ENCODE assay signal across 9 mouse cellular contexts in the genomic region with DNA sequence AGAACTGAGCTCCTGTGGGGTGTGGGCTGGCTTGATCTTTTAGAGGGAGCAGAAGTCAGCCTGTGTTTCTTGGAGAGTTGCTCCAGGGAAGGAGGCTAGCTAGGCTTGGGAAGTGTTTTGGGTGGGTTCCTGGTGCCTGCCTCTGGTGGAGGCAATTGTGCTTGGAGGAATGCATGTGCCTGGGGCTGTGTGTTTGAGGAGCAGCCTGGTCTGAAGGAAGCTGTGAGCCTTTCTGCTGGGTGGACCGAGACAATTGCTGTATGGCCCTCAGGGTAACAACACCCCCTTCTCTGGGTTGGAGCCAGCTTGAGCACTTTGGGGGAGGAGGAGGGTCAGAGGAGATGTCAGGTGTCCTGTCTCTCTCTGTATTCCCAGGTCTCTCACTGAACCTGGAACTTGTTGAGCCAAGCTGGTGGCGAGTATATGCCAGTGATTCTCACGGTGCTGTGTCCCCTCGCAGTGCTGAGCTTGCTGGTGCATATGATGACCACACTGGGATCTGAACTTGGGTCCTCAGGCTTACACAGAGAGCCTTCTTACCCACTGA. TPM values are rescaled to one million over a fixed set of nuclear protein-coding genes. Genes with fewer than 3 reads are reported as not detected.
A peak's percentile ranks its signal among the peaks of the same experiment; 100 is the strongest.
DNase-seq lines count a peak whose midpoint lies in the region; ATAC-seq and TF ChIP-seq lines count a peak whose summit lies in the region.
"Had no signal": no experiment of that assay in that cellular context is flagged by ENCODE, and none has a peak within 500 bp of the region (broad histone marks: within the 10 kb centered on the region; RNA-seq: fewer than 3 reads in every experiment).

No protein-coding gene starts in this region.

- H3K27ac ChIP-seq in liver, adult 2 months (replicated peaks; ENCODE audit: insufficient read depth, low read depth, low read length), result no peak overlapping the region
- H3K27ac ChIP-seq in forebrain, embryonic 11.5 days (ENCODE audit: low read depth, low read length), result no peak overlapping the region
- no peak overlapping the region for H3K27ac ChIP-seq in limb, embryonic 11.5 days (replicated peaks; ENCODE audit: low read depth, low read length)
- no peak overlapping the region for H3K27ac ChIP-seq in neural tube, embryonic 14.5 days (ENCODE audit: low read depth, low read length)

- no peaks in the 10 kb centered on the region for H3K36me3 ChIP-seq in liver, adult 2 months (ENCODE audit: control insufficient read depth, insufficient read depth, low read length)
- H3K36me3 ChIP-seq in forebrain, embryonic 11.5 days (ENCODE audit: control insufficient read depth, insufficient read depth, low read length), result no peaks in the 10 kb centered on the region
- no peaks in the 10 kb centered on the region for H3K36me3 ChIP-seq in limb, embryonic 11.5 days (ENCODE audit: control insufficient read depth, insufficient read depth, low read length)
- H3K36me3 ChIP-seq in neural tube, embryonic 14.5 days (ENCODE audit: control insufficient read depth, insufficient read depth, low read length), result no peaks in the 10 kb centered on the region

- peak overlapping the region; percentile 69 for H3K4me3 ChIP-seq in liver, adult 2 months (ENCODE audit: insufficient read depth, low read depth, low read length)
- H3K4me3 ChIP-seq in forebrain, embryonic 11.5 days (ENCODE audit: low read depth, low read length), result peak overlapping the region; percentile 45; the same call in 1 of the 2 replicates
- peak overlapping the region; percentile 50 for H3K4me3 ChIP-seq in limb, embryonic 11.5 days (ENCODE audit: low read depth, low read length)
- H3K4me3 ChIP-seq in neural tube, embryonic 14.5 days (ENCODE audit: low read depth, low read length), result peak overlapping the region; percentile 60; the same call in 1 of the 2 replicates

- peaks cover 5% of the 10 kb centered on the region for H3K4me1 ChIP-seq in liver, adult 2 months (ENCODE audit: control insufficient read depth, insufficient read depth, low read length)
- peaks cover 4% of the 10 kb centered on the region for H3K4me1 ChIP-seq in forebrain, embryonic 11.5 days (replicated peaks; ENCODE audit: control insufficient read depth, insufficient read depth, low read length)
- peaks cover 29% of the 10 kb centered on the region for H3K4me1 ChIP-seq in limb, embryonic 11.5 days (ENCODE audit: control insufficient read depth, insufficient read depth, low read length)
- H3K4me1 ChIP-seq in neural tube, embryonic 14.5 days (ENCODE audit: control insufficient read depth, insufficient read depth, low read length), result peaks cover 8% of the 10 kb centered on the region; the same call in 1 of the 2 replicates

- ATAC-seq in forebrain, embryonic 11.5 days (replicated peaks; ENCODE audit: low FRiP score), result no peak
- no peak for ATAC-seq in limb, embryonic 11.5 days (ENCODE audit: insufficient number of reproducible peaks, low FRiP score, low TSS enrichment, low read depth)
- no peak for ATAC-seq in neural tube, embryonic 14.5 days (ENCODE audit: low read depth)

- no peaks in the 10 kb centered on the region for H3K27me3 ChIP-seq in liver, adult 2 months (ENCODE audit: control insufficient read depth, insufficient read depth, low read length)
- no peaks in the 10 kb centered on the region; the same call in 1 of the 2 replicates for H3K27me3 ChIP-seq in forebrain, embryonic 11.5 days (ENCODE audit: control insufficient read depth, insufficient read depth, low read length)
- no peaks in the 10 kb centered on the region for H3K27me3 ChIP-seq in limb, embryonic 11.5 days (ENCODE audit: control insufficient read depth, insufficient read depth, low read length)
- H3K27me3 ChIP-seq in neural tube, embryonic 14.5 days (ENCODE audit: control insufficient read depth, insufficient read depth, low read length), result no peaks in the 10 kb centered on the region

- peak overlapping the region; percentile 81 for H3K9ac ChIP-seq in liver, adult 2 months (ENCODE audit: low read depth, low read length)
- no peak overlapping the region for H3K9ac ChIP-seq in forebrain, embryonic 11.5 days (ENCODE audit: low read length)
- H3K9ac ChIP-seq in limb, embryonic 11.5 days (ENCODE audit: low read length), result peak overlapping the region; percentile 43; the same call in 1 of the 2 replicates
- 0 out of 2 replicates have a peak overlapping the region, but pooled peaks have one; percentile 16 for H3K9ac ChIP-seq in neural tube, embryonic 14.5 days (replicated peaks; ENCODE audit: low read depth, low read length)

- DNase-seq in liver, adult 2 months (ENCODE audit: extremely low read depth, low read depth, low spot score), result no peak
- DNase-seq in liver, result no peak
- DNase-seq in forebrain, embryonic 11.5 days (ENCODE audit: low spot score), result no peak
- no peak for DNase-seq in limb, embryonic 11.5 days (ENCODE audit: low spot score)
- DNase-seq in ovary, postnatal 14 days (ENCODE audit: low spot score), result no peak
- DNase-seq in adrenal gland, postnatal 36 days, result no peak
- no peak for DNase-seq in thymus, postnatal 0 days (ENCODE audit: low spot score)
- DNase-seq: layer of hippocampus, adult 9-11 months had no signal

- 84% methylated on average over 4 of the region's 4 CpGs for whole genome bisulfite sequencing in liver, adult 2 months
- 70% methylated on average over 4 of the region's 4 CpGs for WGBS in forebrain, embryonic 11.5 days
- 62% methylated on average over 4 of the region's 4 CpGs for WGBS in limb, embryonic 11.5 days
- WGBS in neural tube, embryonic 14.5 days, result 68% methylated on average over 4 of the region's 4 CpGs

- TF ChIP-seq CTCF in liver, adult 2 months (IDR thresholded peaks at IDR 0.05; ENCODE audit: low read depth, low read length), result no peak

- H3K9me3 ChIP-seq in forebrain, embryonic 11.5 days (ENCODE audit: control insufficient read depth, low read length), result no peaks in the 10 kb centered on the region
- H3K9me3 ChIP-seq in limb, embryonic 11.5 days (ENCODE audit: control insufficient read depth, low read length), result no peaks in the 10 kb centered on the region
- no peaks in the 10 kb centered on the region for H3K9me3 ChIP-seq in neural tube, embryonic 14.5 days (ENCODE audit: control insufficient read depth, low read length)

- no peaks in the 10 kb centered on the region for H3K79me2 ChIP-seq in liver, adult 2 months (ENCODE audit: control insufficient read depth, insufficient read depth, low read length)

- peak overlapping the region; percentile 76 for H3K4me2 ChIP-seq in forebrain, embryonic 11.5 days (ENCODE audit: low read depth, low read length, severe bottlenecking)
- H3K4me2 ChIP-seq in limb, embryonic 11.5 days (ENCODE audit: low read depth, severe bottlenecking), result peak overlapping the region; percentile 94
- H3K4me2 ChIP-seq in neural tube, embryonic 14.5 days (ENCODE audit: low read depth, low read length), result peak overlapping the region; percentile 91

- no peak for TF ChIP-seq POLR2A in liver, adult 2 months (IDR thresholded peaks at IDR 0.05; ENCODE audit: extremely low read depth, insufficient read depth, low read length)

RNA-seq across cellular contexts. Expression of gene Rab3il1, which starts 17.8 kb away (rescaled TPM):
- total RNA-seq in liver, adult 2 months (2014; rRNA removed), result 3.1 and 4.0 TPM in 2 replicates
- 3.1 and 3.8 TPM in 2 replicates for polyA plus RNA-seq in liver, adult 2 months (2012; rRNA removed)
- 34.5 and 35.1 TPM in 2 replicates for polyA plus RNA-seq in forebrain, embryonic 11.5 days (2014; fragmentation: Nextera tagmentation; extraction: Ambion mirVana)
- 39.8 and 44.5 TPM in 2 replicates for polyA plus RNA-seq in limb, embryonic 11.5 days (2014; fragmentation: Nextera tagmentation; extraction: Ambion mirVana)
- 13.6 and 23.2 TPM in 2 replicates for polyA plus RNA-seq in neural tube, embryonic 14.5 days (2014; fragmentation: Nextera tagmentation; extraction: Ambion mirVana)
- total RNA-seq in adrenal gland, postnatal 36 days (2021), result 1 to 10 TPM; 5.6 to 6.6 TPM
- polyA plus RNA-seq in thymus, postnatal 0 days (2015; fragmentation: Nextera tagmentation; extraction: Ambion mirVana), result 12.6 and 13.3 TPM in 2 replicates

RNA-seq across cellular contexts. Expression of gene Best1, which starts 17.9 kb away (rescaled TPM):
- total RNA-seq in liver, adult 2 months (2014; rRNA removed), result not detected in 2 replicates
- 0.05 TPM in 1 of 2 replicates, not detected in the other for polyA plus RNA-seq in liver, adult 2 months (2012; rRNA removed)
- 0.92 and 1.5 TPM in 2 replicates for polyA plus RNA-seq in forebrain, embryonic 11.5 days (2014; fragmentation: Nextera tagmentation; extraction: Ambion mirVana)
- polyA plus RNA-seq in limb, embryonic 11.5 days (2014; fragmentation: Nextera tagmentation; extraction: Ambion mirVana), result 1.9 and 2.4 TPM in 2 replicates
- 1.5 and 2.3 TPM in 2 replicates for polyA plus RNA-seq in neural tube, embryonic 14.5 days (2014; fragmentation: Nextera tagmentation; extraction: Ambion mirVana)
- total RNA-seq in adrenal gland, postnatal 36 days (2021), result under 1 TPM; 0.16 to 0.36 TPM
- 0.39 and 0.54 TPM in 2 replicates for polyA plus RNA-seq in thymus, postnatal 0 days (2015; fragmentation: Nextera tagmentation; extraction: Ambion mirVana)

RNA-seq across cellular contexts. Expression of gene Fads3, which starts 22.1 kb away (rescaled TPM):
- total RNA-seq in liver, adult 2 months (2014; rRNA removed), result 1.4 and 2.8 TPM in 2 replicates
- 4.8 TPM in 2 replicates for polyA plus RNA-seq in liver, adult 2 months (2012; rRNA removed)
- polyA plus RNA-seq in forebrain, embryonic 11.5 days (2014; fragmentation: Nextera tagmentation; extraction: Ambion mirVana), result 5.9 and 6.1 TPM in 2 replicates
- 2.3 and 3.3 TPM in 2 replicates for polyA plus RNA-seq in limb, embryonic 11.5 days (2014; fragmentation: Nextera tagmentation; extraction: Ambion mirVana)
- 19.3 and 19.5 TPM in 2 replicates for polyA plus RNA-seq in neural tube, embryonic 14.5 days (2014; fragmentation: Nextera tagmentation; extraction: Ambion mirVana)
- total RNA-seq in adrenal gland, postnatal 36 days (2021), result 10 to 100 TPM in 1 of 2 experiments, 1 to 10 TPM in 1; 9.4 to 23.4 TPM
- 1.2 and 1.6 TPM in 2 replicates for polyA plus RNA-seq in thymus, postnatal 0 days (2015; fragmentation: Nextera tagmentation; extraction: Ambion mirVana)

RNA-seq across cellular contexts. Expression of gene Fth1, which starts 38.9 kb away (rescaled TPM):
- total RNA-seq in liver, adult 2 months (2014; rRNA removed), result 1,154 and 1,241 TPM in 2 replicates
- 7,340 and 8,771 TPM in 2 replicates for polyA plus RNA-seq in liver, adult 2 months (2012; rRNA removed)
- 1,254 and 1,333 TPM in 2 replicates for polyA plus RNA-seq in forebrain, embryonic 11.5 days (2014; fragmentation: Nextera tagmentation; extraction: Ambion mirVana)
- 1,189 and 1,219 TPM in 2 replicates for polyA plus RNA-seq in limb, embryonic 11.5 days (2014; fragmentation: Nextera tagmentation; extraction: Ambion mirVana)
- 1,462 and 1,732 TPM in 2 replicates for polyA plus RNA-seq in neural tube, embryonic 14.5 days (2014; fragmentation: Nextera tagmentation; extraction: Ambion mirVana)
- 1,000 to 10,000 TPM; 2,852 to 3,273 TPM for total RNA-seq in adrenal gland, postnatal 36 days (2021)
- 2,555 and 2,649 TPM in 2 replicates for polyA plus RNA-seq in thymus, postnatal 0 days (2015; fragmentation: Nextera tagmentation; extraction: Ambion mirVana)
